Comparison of ENCODE assay signal across 8 mouse cellular contexts in genomic region chr10:86498051-86498672, GRCm38 (mm10). TPM values are rescaled to one million over a fixed set of nuclear protein-coding genes. Genes with fewer than 3 reads are reported as not detected.
DNase-seq lines count a peak whose midpoint lies in the region; ATAC-seq lines count a peak whose summit lies in the region.

No protein-coding gene starts in this region.

- peak; percentile 7 to 10 for DNase-seq in urinary bladder, postnatal 36 days (ENCODE audit: low spot score in 2 of 2)
- no peak for DNase-seq in urinary bladder, adult 2 months (ENCODE audit: low spot score)
- DNase-seq in kidney, postnatal 25 days = peak; percentile 72 to 78
- DNase-seq in ovary, postnatal 10 days (ENCODE audit: low spot score) = peak; percentile 12
- DNase-seq in T-cell, adult 2 months (ENCODE audit: low spot score) = no peak

- H3K4me3 ChIP-seq in embryonic facial prominence, embryonic 13.5 days = peak overlapping the region; percentile 57
- peak overlapping the region; percentile 64 for H3K4me3 ChIP-seq in heart, embryonic 16.5 days (ENCODE audit: low read length)
- H3K4me3 ChIP-seq in liver, embryonic 15.5 days (replicated peaks) = peak overlapping the region; percentile 47

- H3K9ac ChIP-seq in embryonic facial prominence, embryonic 13.5 days = peak overlapping the region; percentile 77
- peak overlapping the region; percentile 78 for H3K9ac ChIP-seq in heart, embryonic 16.5 days (ENCODE audit: low read length)
- no peak overlapping the region for H3K9ac ChIP-seq in liver, embryonic 15.5 days

- H3K27me3 ChIP-seq in embryonic facial prominence, embryonic 13.5 days = no peaks in the 10 kb centered on the region
- peaks cover 4% of the 10 kb centered on the region; the same call in 1 of the 2 replicates for H3K27me3 ChIP-seq in heart, embryonic 16.5 days (ENCODE audit: control insufficient read depth, insufficient read depth, low read length)
- H3K27me3 ChIP-seq in liver, embryonic 15.5 days = no peaks in the 10 kb centered on the region; the same call in none of the 2 replicates

- H3K4me1 ChIP-seq in embryonic facial prominence, embryonic 13.5 days = peaks cover 12% of the 10 kb centered on the region
- peaks cover 7% of the 10 kb centered on the region for H3K4me1 ChIP-seq in heart, embryonic 16.5 days (ENCODE audit: control insufficient read depth, insufficient read depth, low read length)
- 0 out of 2 replicates have a peak, but pooled peaks cover 4% of the 10 kb centered on the region for H3K4me1 ChIP-seq in liver, embryonic 15.5 days (replicated peaks)

- H3K36me3 ChIP-seq in embryonic facial prominence, embryonic 13.5 days = no peaks in the 10 kb centered on the region
- H3K36me3 ChIP-seq in heart, embryonic 16.5 days (ENCODE audit: control insufficient read depth, insufficient read depth) = no peaks in the 10 kb centered on the region
- H3K36me3 ChIP-seq in liver, embryonic 15.5 days (replicated peaks) = no peaks in the 10 kb centered on the region

- ATAC-seq in embryonic facial prominence, embryonic 13.5 days (ENCODE audit: insufficient number of reproducible peaks, insufficient read depth, low FRiP score, low TSS enrichment, low read depth) = peak; percentile 71
- peak; percentile 58 for ATAC-seq in heart, embryonic 16.5 days (replicated peaks; ENCODE audit: extremely low read depth, insufficient read depth, low FRiP score)
- peak; percentile 49 for ATAC-seq in liver, embryonic 15.5 days (ENCODE audit: insufficient read depth)

- H3K9me3 ChIP-seq in embryonic facial prominence, embryonic 13.5 days = no peaks in the 10 kb centered on the region
- no peaks in the 10 kb centered on the region for H3K9me3 ChIP-seq in heart, embryonic 16.5 days (replicated peaks; ENCODE audit: control insufficient read depth, low read length)
- no peaks in the 10 kb centered on the region for H3K9me3 ChIP-seq in liver, embryonic 15.5 days (replicated peaks)

- H3K4me2 ChIP-seq in embryonic facial prominence, embryonic 13.5 days = peak overlapping the region; percentile 83
- H3K4me2 ChIP-seq in heart, embryonic 16.5 days (ENCODE audit: low read depth, low read length) = peak overlapping the region; percentile 86
- peak overlapping the region; percentile 65 for H3K4me2 ChIP-seq in liver, embryonic 15.5 days

- WGBS in embryonic facial prominence, embryonic 13.5 days = 3% methylated on average over 12 of the region's 12 CpGs
- WGBS in heart, embryonic 16.5 days = 3% methylated on average over 12 of the region's 12 CpGs
- 7% methylated on average over 12 of the region's 12 CpGs for WGBS in liver, embryonic 15.5 days (ENCODE audit: insufficient replicate concordance)

- peak overlapping the region; percentile 68 for H3K27ac ChIP-seq in embryonic facial prominence, embryonic 13.5 days
- peak overlapping the region; percentile 56 for H3K27ac ChIP-seq in heart, embryonic 16.5 days (ENCODE audit: low read length)
- H3K27ac ChIP-seq in liver, embryonic 15.5 days (replicated peaks) = no peak overlapping the region

RNA-seq across cellular contexts. Expression of gene Syn3, which starts 0.5 kb away (rescaled TPM):
- 0.73 and 1.0 TPM in 2 replicates for polyA plus RNA-seq in urinary bladder, adult 2 months (2012; rRNA removed)
- 3.9 and 4.9 TPM in 2 replicates for polyA plus RNA-seq in embryonic facial prominence, embryonic 13.5 days (2015; fragmentation: Nextera tagmentation; extraction: Ambion mirVana)
- polyA plus RNA-seq in heart, embryonic 16.5 days (2015; fragmentation: Nextera tagmentation; extraction: Ambion mirVana) = 0.68 and 1.3 TPM in 2 replicates
- 0.16 and 0.20 TPM in 2 replicates for polyA plus RNA-seq in liver, embryonic 15.5 days (2015; fragmentation: Nextera tagmentation; extraction: Ambion mirVana)

Comparison
In these comparisons a context has a peak if more than half of its experiments do, and no peak if none do; other contexts are left out.
1. DNase-seq: peak in urinary bladder, postnatal 36 days (2 of 2), kidney, postnatal 25 days (2 of 2) and ovary, postnatal 10 days (single experiment); none in urinary bladder, adult 2 months (single experiment) and T-cell, adult 2 months (single experiment).
2. Peak in every context shown above with its lines, with median percentiles within 50 percentile points of each other: ATAC-seq, H3K4me2 ChIP-seq and H3K4me3 ChIP-seq.